Mouse (Mus musculus) layer of hippocampus, postnatal 36 days (tissue): ENCODE measurements around the gene Cenpp. TPM values are rescaled to one million over a fixed set of nuclear protein-coding genes. Genes with fewer than 3 reads are reported as not detected.

ENCODE experiments used
- DNase-seq, 2 experiments: peaks; one replicate each; pipeline ENCODE4 v3.0.0; 2022
- total RNA-seq, 2 experiments: library from RNA; stranded (reverse); gene quantifications; 2 replicates each; pipeline ENCODE4 v1.2.3; 2021

Cenpp gene
- total RNA-seq = 1 to 10 TPM; 1.8 to 2.0 TPM

DNA sequence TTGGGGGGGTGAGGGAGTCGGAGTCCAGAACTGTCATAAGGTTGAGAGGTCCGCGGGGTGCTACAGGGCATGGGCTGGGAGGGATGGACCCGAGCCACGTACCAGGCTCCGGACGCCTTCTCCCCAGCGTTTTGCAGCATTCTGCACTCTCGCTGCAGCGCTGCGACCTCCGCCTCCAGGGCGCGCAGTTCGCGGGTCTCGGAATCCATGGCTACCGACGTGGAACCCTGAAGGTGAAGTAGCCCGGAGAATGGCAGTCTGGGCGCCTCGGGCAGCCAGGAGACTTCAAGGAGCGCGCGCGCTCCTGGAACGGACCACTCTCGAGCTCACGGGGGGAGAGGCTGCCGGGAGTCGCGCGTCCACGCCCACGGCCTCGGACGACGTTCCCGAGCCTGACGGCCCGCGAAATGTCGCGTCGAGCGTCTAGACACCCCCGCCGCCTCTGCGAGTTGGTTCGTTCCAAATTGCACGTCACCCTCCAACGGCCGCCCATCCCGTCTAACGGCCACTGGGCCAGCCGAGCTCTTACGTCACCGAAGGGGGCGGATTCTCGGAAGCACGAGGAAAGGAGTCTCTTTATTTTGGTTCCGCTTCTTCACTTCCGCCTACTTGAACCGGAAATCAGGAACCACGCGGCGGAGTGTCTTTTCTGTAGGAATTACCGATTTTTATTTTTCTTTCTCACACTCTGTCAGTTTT lies at the start of gene Cenpp, which contains the start of gene Nol8:
TSS of gene Cenpp (minus strand) at position 305 of the 699 bp plus-strand sequence.
TSS of gene Nol8 (plus strand) at position 598 of the 699 bp plus-strand sequence.
- peak; percentile 99 for DNase-seq

DNA sequence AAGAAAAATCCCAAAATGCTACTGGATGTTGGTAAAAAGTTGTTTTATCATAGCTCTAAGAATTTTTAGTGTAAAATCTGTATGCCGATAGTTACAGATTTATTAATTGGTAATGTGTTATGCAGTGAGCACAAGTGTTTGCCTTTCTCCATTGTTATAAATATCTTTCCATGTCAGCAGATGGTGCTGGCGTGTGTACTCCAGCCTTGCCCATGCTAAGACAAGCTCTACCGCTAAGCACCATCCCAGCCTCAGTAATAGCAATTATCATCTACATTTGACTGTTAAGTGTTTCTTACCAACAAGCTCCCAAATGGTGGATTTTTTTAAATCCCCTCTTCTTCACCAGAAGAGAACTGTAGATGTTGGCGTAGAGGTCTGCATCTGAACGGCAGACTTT lies 38.5 kb upstream of the Cenpp start:
- peak in 1 of 2 experiments; percentile 12 for DNase-seq

DNA sequence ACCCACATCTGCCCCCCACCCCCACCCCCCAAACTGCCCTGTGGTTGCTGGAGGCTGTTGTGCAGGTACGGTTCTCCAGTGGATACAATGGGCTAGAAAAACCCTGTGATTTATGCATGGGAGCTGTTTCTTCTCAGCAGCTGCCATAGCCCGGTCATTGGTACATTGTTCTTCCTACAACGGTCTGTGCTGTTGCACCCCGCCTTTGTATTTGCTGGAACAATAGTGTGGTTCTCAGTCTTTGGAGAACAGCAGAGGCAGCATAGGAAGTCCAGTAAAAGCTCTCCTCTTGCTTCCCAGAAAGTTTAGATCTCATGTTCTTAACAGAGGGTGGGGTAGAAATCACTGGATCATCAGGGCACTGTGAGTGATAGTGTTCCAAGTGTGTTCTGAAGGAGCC lies 31.7 kb upstream of the Cenpp start:
- DNase-seq = no peak

DNA sequence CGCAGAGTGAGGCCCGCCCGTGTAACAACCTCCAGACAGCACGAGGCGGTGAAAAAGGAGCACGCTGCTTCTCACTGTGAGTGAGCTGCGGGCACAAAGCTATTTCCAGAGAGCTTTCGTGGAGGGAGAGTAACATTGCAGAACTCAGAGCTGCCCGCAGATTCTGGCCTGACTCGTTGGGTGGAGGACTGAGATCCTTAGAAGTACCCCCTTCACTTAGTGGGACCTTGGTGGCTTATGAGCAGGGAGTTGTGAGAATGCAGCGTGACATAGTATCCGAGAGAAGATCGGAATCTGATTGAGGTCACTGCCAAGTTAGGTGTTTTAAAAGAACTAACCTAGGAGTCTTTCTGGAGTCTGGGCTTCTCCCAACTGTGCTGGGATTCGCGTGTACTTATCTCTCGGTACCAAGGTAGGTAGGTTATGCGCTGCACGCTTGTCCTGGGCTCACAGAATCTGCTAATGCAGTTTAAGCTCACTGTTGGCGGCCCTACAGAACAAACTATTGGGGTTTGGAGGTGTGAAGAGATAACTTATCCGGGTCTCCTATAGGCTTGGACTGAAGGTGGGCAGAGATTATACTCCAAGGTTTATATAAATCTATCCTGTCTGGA lies 29.8 kb upstream of the Cenpp start:
- no peak for DNase-seq

DNA sequence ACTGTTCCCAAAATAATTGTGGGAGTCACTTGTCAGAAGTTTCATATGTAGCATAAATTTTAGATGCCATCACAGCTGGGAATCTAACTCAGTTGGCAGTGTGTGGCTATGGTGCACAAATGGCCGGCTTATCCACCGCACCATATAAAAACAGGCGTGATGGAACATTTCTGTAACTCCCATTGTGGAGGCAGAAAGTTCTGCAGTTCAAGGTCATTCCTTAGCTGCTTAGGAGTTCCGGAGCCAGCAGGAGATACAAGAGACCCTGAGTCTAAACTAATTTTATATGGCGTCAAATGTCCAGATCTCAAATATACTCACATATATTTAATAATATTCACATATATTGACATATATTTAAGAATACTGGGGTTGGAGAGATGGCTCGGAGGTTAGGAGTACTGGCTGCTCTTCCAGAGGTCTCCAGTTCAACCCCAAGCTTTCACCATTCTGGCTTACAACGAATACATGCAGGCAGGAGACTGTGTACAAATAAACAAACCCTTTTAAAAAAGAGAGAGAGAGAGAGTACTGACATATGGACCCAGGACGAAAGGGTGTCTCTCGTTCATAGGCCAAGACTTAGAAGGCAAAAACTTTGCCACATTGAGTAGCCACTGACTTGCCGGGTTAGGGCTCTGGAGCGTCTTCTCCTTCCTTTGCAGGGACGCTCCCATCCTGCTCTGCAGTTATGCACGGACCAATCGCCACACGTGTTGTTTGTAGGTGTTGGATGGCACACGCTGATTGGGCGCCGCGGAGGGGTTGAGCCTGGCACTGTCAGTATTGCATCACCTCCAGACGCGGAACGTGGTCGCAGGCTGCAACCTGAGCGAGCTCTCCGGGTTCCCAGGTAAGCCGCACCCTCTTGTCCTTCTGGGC lies 29.0 kb upstream of the Cenpp start, which contains the start of gene Iars:
TSS of gene Iars (plus strand) at position 750 of the 882 bp plus-strand sequence.
- DNase-seq = peak; percentile 99

DNA sequence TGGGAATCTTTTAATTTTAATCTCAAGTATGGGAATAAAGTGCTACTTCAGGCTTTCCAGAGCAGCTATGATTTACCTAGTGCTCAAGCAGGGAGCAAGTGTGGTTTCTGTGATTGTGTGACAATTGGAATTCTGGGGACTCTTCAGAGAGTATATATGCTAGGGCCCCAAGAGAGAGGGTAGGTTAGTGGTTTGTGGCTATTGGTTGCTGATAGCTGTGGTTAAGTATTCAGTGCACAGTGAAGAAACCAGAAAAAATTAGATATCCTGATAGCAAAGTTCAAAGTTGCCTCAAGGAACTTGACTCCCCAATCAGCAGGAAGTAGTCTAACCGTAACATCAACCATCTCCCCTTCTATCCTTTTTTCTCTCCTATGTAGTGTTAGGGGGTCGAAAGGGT lies 25.2 kb upstream of the Cenpp start:
- DNase-seq = no peak

DNA sequence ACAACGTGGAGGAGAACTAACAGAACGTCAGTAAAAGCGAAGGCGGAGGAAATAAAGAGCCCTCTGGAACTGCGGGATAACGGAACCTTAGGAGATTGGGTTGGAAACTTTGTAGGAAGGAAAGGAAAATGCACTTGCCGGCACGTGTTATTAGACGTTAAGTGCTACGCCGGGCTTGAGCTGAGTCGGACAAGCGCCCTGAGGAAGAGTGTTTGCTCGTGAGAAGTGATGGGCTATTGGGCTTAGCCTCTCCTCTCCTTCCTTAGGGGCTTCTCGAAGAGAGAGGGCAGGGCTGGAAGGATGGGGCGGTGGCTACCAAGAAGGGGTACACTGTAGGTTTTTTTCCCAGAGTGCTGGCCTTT lies 576 bp upstream of the Cenpp start:
- no peak for DNase-seq

DNA sequence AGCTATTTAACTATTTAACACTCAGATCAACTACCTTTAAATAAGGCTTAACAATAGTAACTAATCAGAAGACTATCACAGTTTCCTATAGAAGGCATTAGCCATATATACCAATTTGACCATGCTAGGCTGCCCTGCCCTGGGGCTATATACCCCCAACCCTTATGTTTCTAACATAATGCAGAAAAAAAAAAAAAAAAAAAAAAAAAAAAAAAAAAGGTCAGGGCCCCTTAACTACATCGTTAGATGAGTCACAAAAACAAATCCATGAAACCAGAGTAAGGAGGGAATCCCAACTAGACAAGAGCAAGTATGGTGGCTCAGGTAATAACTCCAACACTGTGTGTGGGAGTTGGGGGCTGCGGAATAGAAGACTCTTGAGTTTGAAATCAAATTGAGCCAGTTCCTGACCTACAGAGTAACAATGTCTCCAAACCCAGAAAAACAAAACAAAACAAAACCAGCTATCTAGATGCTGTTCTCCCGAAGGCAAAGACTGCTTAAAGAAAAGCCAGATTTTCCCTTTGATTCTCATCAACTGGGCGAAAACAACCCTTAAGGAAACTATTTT lies 719 bp downstream of the Cenpp start:
- DNase-seq = no peak

DNA sequence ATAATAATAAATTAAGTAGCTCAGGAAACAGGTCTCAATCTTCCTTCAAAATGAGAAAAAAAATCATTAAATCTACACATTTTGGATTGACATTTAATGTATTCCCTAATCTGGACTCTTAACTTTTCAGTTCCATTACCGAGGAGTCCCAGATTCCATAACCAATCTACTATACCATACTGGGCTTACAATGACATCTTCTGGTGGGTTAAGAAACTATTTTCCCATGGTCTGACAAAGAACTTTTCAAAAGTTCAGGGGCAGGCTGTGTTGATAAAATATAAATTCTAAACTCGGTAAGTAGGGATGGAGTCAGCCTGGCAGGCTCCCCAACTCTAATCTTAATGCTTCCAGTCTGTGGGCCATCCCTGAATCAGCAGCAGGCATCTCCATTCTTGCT lies 1.4 kb downstream of the Cenpp start:
- DNase-seq = no peak

DNA sequence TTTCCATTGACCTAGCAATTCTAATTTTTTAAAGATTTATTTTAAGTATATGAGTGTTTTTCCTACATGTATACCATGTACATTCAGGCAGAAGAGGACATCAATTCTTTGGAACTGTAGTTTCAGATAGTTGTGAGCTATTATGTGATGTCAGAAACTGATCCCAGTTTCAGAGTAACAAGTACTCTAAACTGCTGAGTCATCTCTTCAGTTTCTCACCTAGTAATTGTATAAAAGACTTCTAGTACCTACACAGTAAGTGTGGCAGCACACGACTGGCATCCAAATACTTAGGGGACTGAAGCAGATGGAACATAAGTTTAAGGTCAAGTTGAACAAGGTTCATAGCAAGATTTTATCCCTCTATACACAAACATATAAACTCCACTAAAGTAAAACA lies 6.6 kb downstream of the Cenpp start:
- DNase-seq = no peak

DNA sequence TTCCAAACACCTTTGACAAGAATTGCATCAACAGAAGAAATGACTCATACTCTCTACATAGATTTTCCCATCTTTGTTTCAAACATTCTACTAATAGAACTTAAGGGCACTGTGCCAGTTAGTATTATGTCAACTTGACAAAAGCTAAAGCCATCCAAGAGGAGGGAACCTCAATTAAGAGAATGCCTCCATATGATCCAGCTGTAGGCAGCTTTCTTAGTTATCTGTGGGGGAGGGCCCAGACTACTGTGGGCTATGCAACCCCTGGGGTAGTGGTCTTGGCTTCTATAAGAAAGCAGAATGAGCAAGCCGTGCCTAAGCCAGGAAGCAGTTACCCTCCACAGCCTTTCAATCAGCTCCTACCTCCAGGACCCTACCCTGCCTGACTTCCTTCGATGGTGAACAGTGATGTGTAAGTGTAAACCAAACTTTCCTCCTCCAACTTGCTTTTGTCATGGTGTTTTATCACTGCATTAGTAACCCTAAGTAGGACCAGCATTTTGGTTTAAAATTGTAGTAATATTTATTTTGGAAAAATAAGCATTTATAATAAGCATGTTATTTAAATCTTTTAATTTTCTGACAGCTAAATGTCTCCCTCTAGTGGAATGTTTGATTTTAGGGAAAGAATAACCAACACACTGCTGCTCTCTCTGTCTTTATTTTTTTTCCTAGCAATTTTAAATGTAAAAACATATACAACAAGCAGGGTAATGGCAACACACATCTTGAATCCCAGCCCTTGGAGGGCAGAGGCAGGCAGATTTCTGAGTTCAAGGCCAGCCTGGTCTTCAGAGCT lies 7.7 kb downstream of the Cenpp start:
- peak; percentile 5 to 7 for DNase-seq

DNA sequence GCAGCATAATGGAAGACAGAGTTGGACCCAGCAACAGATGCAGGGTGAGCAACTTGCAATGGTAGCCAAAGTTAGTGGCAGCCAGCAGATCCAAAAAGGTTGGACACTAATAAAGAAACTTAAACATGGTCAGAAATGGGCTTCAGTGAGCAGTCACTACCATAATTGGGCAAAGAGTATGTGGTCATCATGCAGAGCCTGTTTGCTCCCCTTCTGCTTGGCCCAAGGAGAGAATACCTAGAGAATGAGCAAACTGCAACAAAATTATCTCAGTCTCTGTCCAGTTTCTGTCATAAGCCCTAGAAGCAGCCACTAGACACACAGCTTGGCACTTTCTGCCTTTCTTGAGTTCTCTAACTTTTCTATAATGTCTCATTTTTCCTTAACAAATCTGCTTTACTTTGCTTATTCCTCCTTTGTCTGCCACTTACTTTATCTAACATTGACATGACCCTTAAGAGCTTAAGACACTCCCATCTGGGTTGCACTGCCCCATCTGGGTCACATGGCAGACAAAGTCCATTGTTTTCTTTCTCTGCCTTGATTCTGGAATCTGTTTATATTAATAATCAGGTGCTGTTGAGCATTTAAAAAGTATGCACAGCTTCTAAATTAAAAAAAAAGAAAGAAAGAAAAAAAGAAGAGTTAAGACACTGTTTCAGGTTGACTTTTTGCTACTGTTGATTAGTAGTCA lies 8.8 kb downstream of the Cenpp start:
- DNase-seq = no peak

DNA sequence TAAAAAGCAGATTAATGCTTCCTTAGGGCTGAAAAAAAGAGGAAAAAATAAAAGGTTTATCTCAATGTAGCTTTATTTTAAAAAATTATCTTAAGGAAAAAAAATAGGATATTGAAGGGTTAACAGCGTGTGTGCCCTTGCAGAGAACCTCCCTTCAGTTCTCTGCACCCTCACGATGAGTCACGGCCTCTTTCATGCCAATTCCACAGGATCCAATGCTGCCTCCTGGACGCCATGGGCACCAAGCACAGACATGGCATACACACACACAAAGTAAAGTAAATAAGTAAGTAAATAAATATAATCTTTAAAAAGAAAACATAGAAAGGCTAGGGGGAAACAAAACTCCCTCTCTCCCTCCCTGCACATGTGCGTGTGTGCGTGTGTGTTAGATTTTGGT lies 9.9 kb downstream of the Cenpp start:
- no peak for DNase-seq

DNA sequence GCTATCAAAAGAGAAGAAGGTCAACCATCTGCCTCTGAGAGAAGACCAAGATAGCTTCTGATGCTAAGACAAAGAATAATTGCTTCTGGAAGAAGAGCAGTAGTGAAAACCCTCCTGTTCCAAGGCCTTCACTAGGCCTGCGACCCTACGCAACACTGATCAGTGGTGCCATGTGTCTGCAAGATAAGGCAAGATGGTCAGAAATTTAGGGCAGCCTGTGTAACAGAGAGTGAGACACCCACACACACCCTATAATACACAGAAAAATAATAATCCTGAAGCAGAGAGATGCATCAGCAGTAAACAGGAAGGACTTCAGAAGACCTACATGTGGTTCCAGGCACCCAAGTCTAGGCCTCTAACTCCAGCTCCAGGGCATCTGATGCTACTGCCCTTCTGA lies 12.6 kb downstream of the Cenpp start:
- DNase-seq = no peak

DNA sequence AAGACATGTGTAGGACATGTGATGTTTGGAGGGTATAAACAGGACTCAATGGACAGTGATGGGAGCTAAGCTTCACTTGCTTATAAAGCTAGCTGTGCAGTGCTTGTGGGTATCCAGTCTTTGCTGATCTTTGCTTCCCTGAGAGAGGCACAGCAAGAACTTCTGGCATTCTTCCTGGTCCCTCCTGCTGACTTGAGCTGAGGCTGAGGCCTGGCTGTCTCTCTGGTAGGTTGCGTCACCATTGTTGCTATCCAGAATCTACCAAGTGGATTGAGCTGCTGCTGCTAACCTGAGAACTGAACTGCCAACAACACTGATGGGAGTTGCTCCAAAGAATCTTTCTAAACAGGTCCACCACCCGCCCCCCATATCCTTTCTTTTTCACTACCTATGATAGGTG lies 23.5 kb downstream of the Cenpp start:
- DNase-seq = no peak

DNA sequence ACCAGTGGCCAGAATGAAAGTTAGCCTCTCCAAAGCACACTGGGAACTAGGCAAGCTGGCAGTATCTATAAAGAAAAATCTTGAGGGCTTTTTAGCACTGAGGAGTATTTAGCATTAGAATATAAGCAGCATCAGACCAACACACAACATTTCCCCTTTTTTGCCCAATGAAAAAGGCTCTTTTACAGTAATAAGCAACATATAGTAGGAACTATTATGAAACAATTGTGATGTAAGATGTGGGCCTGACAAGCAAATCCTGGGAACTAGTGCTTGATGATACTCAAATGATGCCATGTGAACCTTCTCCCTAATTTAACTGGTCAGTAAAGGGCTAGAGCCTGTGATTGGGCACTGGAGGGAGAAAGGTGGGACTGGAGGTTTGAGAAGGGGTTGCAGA lies 24.4 kb downstream of the Cenpp start:
- no peak for DNase-seq

DNA sequence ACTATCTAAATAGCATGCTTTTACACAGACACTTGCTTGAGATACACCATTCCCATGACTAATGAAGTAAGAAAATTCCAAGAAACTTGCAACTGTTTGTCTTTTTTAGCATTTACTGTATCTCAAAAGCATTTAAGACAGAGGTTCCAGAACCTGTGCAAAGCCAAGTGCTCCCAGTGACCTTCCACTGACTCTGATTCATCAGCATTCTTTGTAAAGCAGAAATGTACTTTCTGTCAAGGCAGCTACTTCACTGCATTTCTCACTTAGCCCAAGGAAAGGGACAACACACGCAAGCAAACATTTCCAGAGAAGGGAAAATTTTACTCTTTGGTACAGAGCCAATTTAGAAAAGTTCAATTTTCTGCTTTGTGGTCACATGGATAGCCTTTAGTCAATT lies 29.4 kb downstream of the Cenpp start:
- DNase-seq = no peak

DNA sequence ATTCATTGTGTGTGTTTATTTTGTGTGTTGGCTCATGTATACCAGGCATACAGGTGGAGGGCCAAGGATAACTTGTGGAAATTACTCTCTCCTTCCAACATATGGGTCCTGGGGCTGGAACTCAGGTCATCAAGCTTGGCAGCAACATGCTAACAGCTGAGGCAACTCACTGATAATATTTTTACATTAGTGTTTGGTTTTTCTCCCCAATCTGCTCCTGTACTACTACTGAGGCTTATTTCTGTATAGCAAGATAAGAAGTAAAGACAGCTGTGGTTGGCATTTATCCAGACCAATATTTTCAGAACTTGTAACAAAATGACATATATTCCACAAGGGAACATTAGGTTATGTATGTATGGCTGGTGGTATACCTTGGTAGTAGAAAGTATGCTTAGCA lies 34.2 kb downstream of the Cenpp start:
- DNase-seq = no peak

DNA sequence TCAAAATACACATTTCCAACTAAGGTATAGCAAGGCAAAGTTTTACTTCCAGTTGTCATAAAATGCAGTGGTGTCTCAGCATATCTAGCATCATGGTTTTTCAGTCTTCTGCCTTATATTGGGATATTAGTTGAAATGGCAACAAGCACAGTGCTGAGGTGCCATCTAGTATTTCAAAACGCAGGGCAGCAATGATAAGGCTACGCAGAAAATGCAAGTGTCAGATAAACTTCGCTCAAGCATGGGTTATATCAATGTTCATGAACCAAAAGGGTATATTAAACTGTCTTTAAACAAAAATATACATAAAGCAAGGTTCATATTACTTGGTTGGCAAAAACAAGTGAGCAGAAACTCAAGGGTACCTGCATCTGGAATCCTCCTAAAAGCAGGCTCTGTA lies 35.6 kb downstream of the Cenpp start:
- DNase-seq = no peak

DNA sequence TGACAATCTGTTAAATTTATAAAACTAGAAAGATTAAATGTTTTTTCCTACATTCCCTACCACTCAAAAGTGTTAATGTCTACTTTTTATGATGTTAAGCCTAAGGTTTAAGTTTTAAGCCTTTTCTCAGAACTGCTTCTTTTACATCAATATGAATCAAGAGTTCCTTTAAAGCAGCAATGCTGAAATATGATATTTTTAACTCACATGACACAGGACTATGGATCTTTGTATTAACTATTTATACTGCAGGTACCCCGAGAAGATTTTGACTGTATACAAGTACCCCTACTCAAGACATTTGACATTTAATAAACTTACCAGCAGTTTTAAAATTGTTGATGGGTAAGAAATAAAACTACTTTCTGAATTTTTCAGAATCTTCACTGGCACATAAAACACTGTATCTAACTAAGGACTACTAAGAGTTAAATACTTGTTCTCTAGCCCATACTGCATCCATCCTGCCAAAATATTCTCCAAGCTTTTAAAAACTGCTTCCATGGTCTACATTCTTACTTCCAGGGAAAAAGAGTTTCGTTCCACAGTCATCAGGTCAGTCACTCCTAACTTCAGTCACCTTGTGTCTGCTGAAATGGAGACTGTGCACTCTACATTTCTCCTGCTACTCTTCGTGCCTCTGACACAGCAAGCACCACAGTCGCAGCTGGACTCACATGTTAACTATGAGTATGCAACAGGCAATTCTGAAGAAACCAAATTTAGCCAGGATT lies 43.8 kb downstream of the Cenpp start:
- DNase-seq = no peak

DNA sequence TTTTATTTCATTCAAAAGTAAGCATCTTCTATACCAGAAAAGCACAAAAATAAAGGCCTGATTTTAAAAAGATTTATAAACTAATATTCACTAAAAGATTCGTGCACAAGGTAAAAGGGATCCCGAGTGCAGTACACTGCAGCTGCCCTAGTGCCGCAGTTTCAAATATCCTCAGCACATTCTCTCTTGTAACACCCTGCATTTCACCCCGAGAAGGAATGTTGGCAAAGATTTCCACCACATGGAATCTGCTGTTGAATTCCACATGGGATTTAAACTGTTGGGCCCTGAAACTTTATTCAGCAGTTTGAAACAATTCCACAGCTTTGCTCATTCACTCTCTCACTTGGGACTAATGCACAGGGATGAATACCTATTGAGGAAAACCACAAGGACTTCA lies 44.9 kb downstream of the Cenpp start, which contains the start of gene Ogn:
TSS of gene Ogn (plus strand) at position 333 of the 400 bp plus-strand sequence.
- DNase-seq = no peak
